Mouse (Mus musculus) CH12.LX (cell line): ENCODE data around the gene Psmc3ip. TPM values are rescaled to one million over a fixed set of nuclear protein-coding genes. Genes with fewer than 3 reads are reported as not detected.

Experiments
- DNase-seq: peaks from one replicate; pipeline ENCODE4 v3.0.0-alpha.2; 2013; ENCODE audit errors: extremely low read depth
- H3K27ac ChIP-seq: 2 replicates; pipeline ENCODE4 v1.5.1; 2012; ENCODE audit warnings: low read depth, mild to moderate bottlenecking, control low read depth, moderate library complexity; ENCODE audit not compliant: insufficient read depth
- H3K27me3 ChIP-seq: replicated peaks from 2 replicates; pipeline ENCODE3; 2012; ENCODE audit warnings: inconsistent platforms
- H3K36me3 ChIP-seq, 2 experiments: replicated peaks in 1 of 2; 2 replicates each; pipeline versions ENCODE3 to v1.6.1; 2012; ENCODE audit warnings: inconsistent platforms in 1 of 2, low read length in 1 of 2, mild to moderate bottlenecking in 1 of 2, mixed read lengths in 1 of 2, moderate library complexity in 1 of 2; ENCODE audit not compliant: control insufficient read depth in 1 of 2, insufficient read depth in 1 of 2
- H3K4me1 ChIP-seq, 2 experiments: 2 replicates each; pipeline ENCODE4 v1.6.1; 2012; ENCODE audit warnings: inconsistent platforms in 1 of 2, moderate library complexity in 1 of 2; ENCODE audit not compliant: insufficient read depth in 2 of 2, control insufficient read depth in 1 of 2
- H3K4me2 ChIP-seq: 2 replicates; pipeline ENCODE4 v1.6.1; 2012; ENCODE audit warnings: low read depth, mild to moderate bottlenecking, control low read depth; ENCODE audit not compliant: poor library complexity, insufficient read depth, severe bottlenecking
- H3K4me3 ChIP-seq, 3 experiments: fragments of 150-350 bp in 1 of 3; sonication (generic) in 1 of 3; replicated peaks in 1 of 3; 2 replicates each; pipeline versions ENCODE3 to v1.5.1; 2011 to 2012; ENCODE audit warnings: low read depth in 2 of 3, low read length in 2 of 3, mild to moderate bottlenecking in 2 of 3, moderate library complexity in 2 of 3, control low read depth in 1 of 3, improper control_type of control experiment in 1 of 3, inconsistent platforms in 1 of 3, mixed read lengths in 1 of 3; ENCODE audit not compliant: poor library complexity in 1 of 3
- H3K79me2 ChIP-seq: replicated peaks from 2 replicates; pipeline ENCODE4 v1.6.1; 2012; ENCODE audit warnings: mild to moderate bottlenecking, moderate library complexity; ENCODE audit not compliant: control insufficient read depth, poor library complexity, insufficient read depth, severe bottlenecking; ENCODE audit errors: extremely low read depth
- H3K9ac ChIP-seq: 2 replicates; pipeline ENCODE4 v1.6.1; 2012; ENCODE audit warnings: low read depth, mild to moderate bottlenecking, control low read depth, moderate library complexity; ENCODE audit not compliant: insufficient read depth
- H3K9me3 ChIP-seq: replicated peaks from 2 replicates; pipeline ENCODE3; 2012; ENCODE audit warnings: low read length, inconsistent platforms, mixed read lengths
- CHD2 ChIP-seq: IDR thresholded peaks from 2 replicates; pipeline ENCODE4 v1.6.1; 2011; ENCODE audit warnings: low read length, improper control_type of control experiment
- E2F4 ChIP-seq: IDR thresholded peaks from 2 replicates; pipeline ENCODE4 v1.6.1; 2011; ENCODE audit warnings: low read depth, low read length, improper control_type of control experiment; ENCODE audit not compliant: insufficient replicate concordance
- ELF1 ChIP-seq: IDR thresholded peaks from 2 replicates; pipeline ENCODE4 v1.6.1; 2014; ENCODE audit warnings: low read depth, mild to moderate bottlenecking, inconsistent platforms, low read length, improper control_type of control experiment
- ETS1 ChIP-seq: conservative IDR thresholded peaks from 2 replicates; pipeline ENCODE4 v1.6.1; 2012; ENCODE audit warnings: low read depth, mild to moderate bottlenecking, inconsistent platforms, low read length, improper control_type of control experiment, moderate library complexity
- GABPA ChIP-seq: IDR thresholded peaks from 2 replicates; pipeline ENCODE4 v1.6.1; 2012; ENCODE audit warnings: low read depth, low read length, improper control_type of control experiment, inconsistent platforms; ENCODE audit not compliant: insufficient replicate concordance
- MAFK ChIP-seq: IDR thresholded peaks from 2 replicates; pipeline ENCODE4 v1.6.1; 2011; ENCODE audit warnings: low read length, improper control_type of control experiment; ENCODE audit not compliant: insufficient replicate concordance
- MAX ChIP-seq: IDR thresholded peaks from 2 replicates; pipeline ENCODE4 v1.6.1; 2011; ENCODE audit warnings: low read length, improper control_type of control experiment
- MEF2A ChIP-seq: IDR thresholded peaks from 2 replicates; pipeline ENCODE4 v1.6.1; 2014; ENCODE audit warnings: low read depth, mild to moderate bottlenecking, inconsistent platforms, low read length, improper control_type of control experiment, borderline replicate concordance
- MYC ChIP-seq: IDR thresholded peaks from 2 replicates; pipeline ENCODE4 v1.6.1; 2011; ENCODE audit warnings: low read depth, mild to moderate bottlenecking, improper control_type of control experiment, low read length
- NRF1 ChIP-seq: IDR thresholded peaks from 2 replicates; pipeline ENCODE4 v1.6.1; 2014; ENCODE audit warnings: low read depth, mild to moderate bottlenecking, inconsistent platforms, low read length, improper control_type of control experiment, moderate library complexity
- PAX5 ChIP-seq: IDR thresholded peaks from 2 replicates; pipeline ENCODE4 v1.6.1; 2012; ENCODE audit warnings: low read length, inconsistent platforms, mixed read lengths
- POLR2AphosphoS2 ChIP-seq: IDR thresholded peaks from 2 replicates; pipeline ENCODE4 v1.6.1; 2011; ENCODE audit warnings: low read depth, low read length, improper control_type of control experiment
- SIN3A ChIP-seq: IDR thresholded peaks from 2 replicates; pipeline ENCODE4 v1.6.1; 2012; ENCODE audit warnings: low read length, improper control_type of control experiment, inconsistent platforms
- TBP ChIP-seq: conservative IDR thresholded peaks from 2 replicates; pipeline ENCODE4 v1.6.1; 2011; ENCODE audit warnings: low read depth, low read length, improper control_type of control experiment
- TCF12 ChIP-seq: IDR thresholded peaks from 2 replicates; pipeline ENCODE4 v1.6.1; 2014; ENCODE audit warnings: low read depth, mild to moderate bottlenecking, inconsistent platforms, low read length, improper control_type of control experiment
- USF1 ChIP-seq: IDR thresholded peaks from 2 replicates; pipeline ENCODE4 v1.6.1; 2014; ENCODE audit warnings: low read depth, mild to moderate bottlenecking, inconsistent platforms, low read length, improper control_type of control experiment
- ZC3H11A ChIP-seq: IDR thresholded peaks from 2 replicates; pipeline ENCODE4 v1.6.1; 2012; ENCODE audit warnings: low read depth, mild to moderate bottlenecking, inconsistent platforms, low read length, improper control_type of control experiment
- ZKSCAN1 ChIP-seq: IDR thresholded peaks from 2 replicates; pipeline ENCODE4 v1.6.1; 2012; ENCODE audit warnings: low read depth, inconsistent platforms, low read length, improper control_type of control experiment, borderline replicate concordance
- ZNF384 ChIP-seq: IDR thresholded peaks from 2 replicates; pipeline ENCODE4 v1.6.1; 2012; ENCODE audit warnings: low read depth, low read length, improper control_type of control experiment, inconsistent platforms
- dilution Hi-C: fragments of 300-500 bp; cut with MboI; formaldehyde crosslinking; loops from 2 replicates; pipeline ENCODE4 v1.14.3; 2020; ENCODE audit warnings: low sequenced_read_pairs; ENCODE audit not compliant: extremely low pct_unique_long_range_greater_than_20kb, extremely low pct_ligation_motif_present
- in situ Hi-C: fragments of 300-500 bp; cut with MboI; formaldehyde crosslinking; loops from 3 replicates; pipeline ENCODE4 v1.14.3; 2019; ENCODE audit warnings: low sequenced_read_pairs, low pct_ligation_motif_present, low pct_unique_long_range_greater_than_20kb, mixed read lengths
- polyA plus RNA-seq: library from polyadenylated mRNA; unstranded; fragments of >175 nt; gene quantifications from 2 replicates; pipeline ENCODE4 v1.2.1, GENCODE M21; 2012; ENCODE audit warnings: low read depth; ENCODE audit not compliant: insufficient read length
- total RNA-seq, 2 experiments: library from RNA; depleted of rRNA; stranded (reverse); fragments of 300-350 nt in 1 of 2; fragments of >200 nt in 1 of 2; gene quantifications; 2 replicates each; pipeline ENCODE4 v1.2.3; 2012 to 2014

The Psmc3ip gene
- total and polyA plus RNA-seq, 3 experiments = 63.7 to 89.9 (median 85.9) TPM

DNA sequence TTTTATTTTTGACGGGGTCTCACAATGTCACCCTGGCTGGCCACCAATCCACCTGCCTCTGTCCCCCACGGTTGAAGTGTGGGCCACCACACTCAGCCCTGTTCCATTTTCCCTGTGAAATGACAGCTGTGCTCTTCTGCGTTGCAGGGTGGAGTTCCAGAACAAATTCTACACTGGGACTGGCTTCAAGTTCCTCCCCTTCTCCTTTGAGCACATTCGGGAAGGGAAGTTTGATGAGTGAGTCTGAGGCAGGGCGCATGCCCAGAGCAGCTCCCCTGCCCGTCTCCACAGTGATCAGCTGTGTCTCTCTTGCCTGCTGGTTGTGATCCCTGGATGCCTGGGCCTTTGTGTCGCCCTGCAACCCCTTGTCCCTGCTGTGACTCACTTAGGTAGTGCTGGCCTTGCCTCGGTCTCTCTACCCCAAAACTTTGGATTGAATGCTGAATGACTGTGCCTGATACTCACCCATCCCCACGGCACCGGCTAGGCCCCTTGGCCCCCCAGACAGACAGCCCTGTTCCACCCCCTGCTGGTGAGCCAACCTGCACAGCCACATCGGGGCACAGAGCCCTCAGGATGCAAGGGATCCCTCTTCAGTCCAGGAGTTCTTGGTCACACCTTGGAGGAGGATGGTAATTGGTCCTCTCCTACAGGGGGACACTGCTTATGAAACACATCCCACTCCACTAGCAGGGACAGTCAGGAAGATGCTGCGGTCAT is 32.9 kb downstream of the Psmc3ip start:
- TF ChIP-seq MYC = no peak
- no peak for TF ChIP-seq GABPA
- TF ChIP-seq POLR2AphosphoS2 = no peak
- TF ChIP-seq, all 38 proteins: peak for 0
- no peak overlapping the region for H3K27ac ChIP-seq
- peaks cover 13 to 37% of the 10 kb centered on the region in 2 experiments for H3K4me1 ChIP-seq

DNA sequence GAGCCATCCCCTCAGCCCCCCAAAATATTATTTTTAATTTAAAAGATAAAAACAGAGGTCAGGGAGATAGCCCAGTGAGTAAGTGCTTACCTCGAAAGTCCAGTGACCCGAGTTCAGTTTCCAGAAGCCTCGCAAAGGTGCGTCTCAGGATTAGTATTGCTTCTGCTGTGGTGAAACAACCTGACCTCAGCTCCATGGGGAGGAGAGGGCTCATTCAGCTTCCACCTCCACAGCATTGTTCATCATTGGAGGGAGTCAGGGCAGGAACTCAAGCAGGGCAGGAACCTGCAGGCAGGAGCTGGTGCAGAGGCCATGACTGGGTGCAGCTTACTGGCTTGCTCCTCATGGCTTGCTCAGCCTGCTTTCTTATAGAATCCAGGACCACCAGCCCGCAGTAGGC is 34.2 kb downstream of the Psmc3ip start:
- in situ Hi-C loops = no loop called here
- dilution Hi-C loops = no loop called here
- Histone ChIP-seq H3K36me3 (peaks cover 60 to 86% of the 10 kb centered on the region in 2 experiments), H3K4me2 (no peak overlapping the region), H3K79me2 (no peaks in the 10 kb centered on the region), H3K27me3 (no peaks in the 10 kb centered on the region), H3K9me3 (no peaks in the 10 kb centered on the region), H3K4me3 (no peak overlapping the region), H3K9ac (no peak overlapping the region), H3K4me1 (peaks cover 13 to 32% of the 10 kb centered on the region in 2 experiments), H3K27ac (no peak overlapping the region)
- TF ChIP-seq ZNF384 = no peak
- TF ChIP-seq ETS1 = no peak
- no peak for TF ChIP-seq ELF1
- no peak for TF ChIP-seq E2F4
- no peak for TF ChIP-seq CHD2
- no peak for TF ChIP-seq ZKSCAN1
- TF ChIP-seq MEF2A = no peak
- no peak for TF ChIP-seq SIN3A
- TF ChIP-seq TCF12 = no peak
- no peak for TF ChIP-seq MAX
- TF ChIP-seq TBP = no peak
- TF ChIP-seq MAFK = no peak
- TF ChIP-seq ZC3H11A = no peak
- no peak for TF ChIP-seq MYC
- TF ChIP-seq NRF1 = no peak
- TF ChIP-seq PAX5 = no peak
- TF ChIP-seq USF1 = no peak
- no peak for DNase-seq

More for the DNA sequence above, 32.9 kb downstream of the Psmc3ip start:
- Histone ChIP-seq H3K9ac (no peak overlapping the region), H3K36me3 (peaks cover 49 to 73% of the 10 kb centered on the region in 2 experiments), H3K4me2 (no peak overlapping the region), H3K79me2 (no peaks in the 10 kb centered on the region), H3K4me3 (no peak overlapping the region), H3K9me3 (no peaks in the 10 kb centered on the region), H3K27me3 (no peaks in the 10 kb centered on the region)
- dilution Hi-C loops (no loop called here), in situ Hi-C loops (no loop called here)
- DNase-seq = no peak
